Mouse (Mus musculus): ENCODE measurements around the gene Srp14.

Srp14 gene

DNA sequence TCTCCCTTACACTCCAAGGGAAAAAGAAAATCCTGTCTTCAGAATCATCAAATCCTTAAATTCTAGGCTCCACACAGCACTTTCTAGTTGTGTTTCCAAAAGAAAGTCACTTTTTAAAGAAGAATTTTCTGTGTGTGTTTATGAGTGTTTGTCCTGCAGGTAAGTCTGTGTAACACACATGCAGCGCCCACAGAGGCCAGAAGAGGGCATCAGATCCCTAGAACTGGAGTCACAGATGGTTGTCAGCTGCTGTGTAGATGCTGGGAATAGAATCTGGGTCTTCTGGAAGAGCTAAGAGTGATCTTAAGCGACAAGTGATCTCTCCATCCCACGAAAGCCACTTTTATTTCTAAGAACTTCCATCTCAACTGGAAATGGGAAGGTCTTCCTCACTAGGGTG, 8.3 kb upstream of the Srp14 start:
- no peak for DNase-seq

GRCm38 (mm10) chr2:118486933-118487332, 7.4 kb upstream of the Srp14 start:
- peak; percentile 72 for DNase-seq

- DNase-seq: no peak
These were observed 5.9 kb upstream of the Srp14 start for GRCm38 (mm10) chr2:118485415-118485814.

DNA sequence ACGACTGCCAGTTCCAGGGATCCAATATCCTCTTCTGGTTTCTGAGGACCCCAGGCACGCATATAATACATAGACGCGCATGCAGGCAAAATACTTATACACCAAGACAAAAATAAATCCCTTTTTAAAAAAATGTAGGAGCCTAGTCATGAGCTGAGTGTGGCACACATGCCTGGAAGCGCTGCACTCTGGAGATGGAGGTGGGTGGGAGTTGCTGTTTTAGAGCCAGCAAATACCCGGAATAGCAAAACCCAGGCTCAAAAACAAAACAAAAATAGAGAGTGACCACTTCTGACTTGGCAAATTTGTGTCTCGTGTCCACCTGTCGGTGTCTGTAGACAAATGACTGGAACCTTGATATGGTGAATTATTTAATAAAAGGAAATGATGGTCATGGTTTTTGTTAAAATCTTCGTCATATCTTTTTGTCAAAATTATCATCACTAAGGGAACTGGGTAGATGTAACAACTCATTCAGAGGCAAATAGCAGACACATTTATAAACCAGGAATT, 4.9 kb upstream of the Srp14 start:
- no peak for DNase-seq

DNA sequence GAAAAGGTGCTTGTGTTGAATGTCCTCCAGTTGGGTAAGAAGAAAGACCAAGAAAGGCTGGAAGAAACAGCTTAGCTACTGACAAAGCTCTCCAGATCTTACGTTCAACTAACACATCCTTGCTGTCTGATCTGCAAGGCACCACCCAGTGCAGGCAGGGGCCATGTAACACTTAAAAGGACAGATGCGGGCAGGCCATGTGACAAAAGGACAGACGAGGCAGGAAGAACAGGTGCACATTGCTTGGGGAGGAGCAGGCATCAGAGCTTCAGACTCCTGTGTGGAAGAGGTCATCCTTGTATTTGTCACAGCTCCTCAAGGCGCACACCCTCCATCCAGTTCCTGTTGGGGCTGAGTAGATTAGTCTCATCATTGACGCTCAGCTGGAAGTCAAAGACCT, 3.5 kb upstream of the Srp14 start:
- no peak for DNase-seq

GRCm38 (mm10) chr2:118480886-118481285, 1.4 kb upstream of the Srp14 start:
- no peak for DNase-seq

DNA sequence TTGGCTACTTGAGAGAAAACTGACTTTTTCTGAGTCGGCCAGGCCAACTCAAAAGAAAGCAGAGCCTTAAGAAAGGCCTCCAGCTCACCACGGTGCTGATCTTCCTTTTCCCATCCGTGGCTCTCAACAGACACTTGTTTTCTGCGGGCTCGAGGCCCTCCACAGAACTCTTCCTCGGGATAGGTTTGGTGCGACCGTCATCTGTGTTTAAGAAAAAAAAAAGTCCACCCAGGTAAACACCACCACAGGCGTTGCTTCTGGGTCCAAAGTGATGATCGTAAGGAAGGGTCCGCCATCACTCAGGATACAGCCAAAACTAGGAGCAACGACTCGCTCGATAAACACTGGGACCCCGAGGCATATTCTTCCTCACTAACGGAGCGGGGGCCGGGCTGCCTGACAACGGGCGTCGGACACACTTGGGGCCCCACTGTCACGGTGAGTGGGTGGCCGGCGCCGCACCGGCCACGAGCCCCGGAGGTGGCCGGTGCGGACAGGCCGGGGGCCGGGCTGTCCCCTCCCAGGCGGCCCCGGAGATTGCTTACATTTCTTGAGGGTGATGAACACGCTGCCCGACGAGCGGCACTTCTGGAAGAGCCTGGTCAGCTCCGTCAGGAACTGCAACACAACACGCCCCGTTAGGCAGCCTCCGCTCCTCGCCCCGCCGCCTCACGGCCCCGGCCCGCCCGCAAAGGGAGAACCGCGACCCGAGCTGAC, 520 bp downstream of the Srp14 start:
- DNase-seq: no peak

DNA sequence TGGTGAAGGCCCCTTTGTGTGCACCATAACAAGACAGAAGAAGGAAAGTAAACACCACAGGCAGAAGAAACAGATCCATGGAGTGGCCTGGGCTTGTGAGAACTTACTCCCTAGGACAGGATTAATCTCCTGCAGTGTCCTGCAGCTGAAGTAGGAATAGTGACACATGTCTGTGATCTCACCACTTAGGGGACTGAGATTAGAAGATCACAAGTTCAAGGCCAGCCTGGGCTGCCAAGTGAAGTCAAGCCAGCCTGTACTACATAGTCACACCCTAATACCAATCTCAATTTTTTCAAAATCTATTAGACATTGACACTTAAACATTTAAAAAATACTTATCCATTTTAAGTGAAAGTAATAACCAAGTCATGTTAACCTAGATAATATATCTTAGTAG, 11.2 kb downstream of the Srp14 start:
- no peak for DNase-seq

- DNase-seq: peak; percentile 18
These were observed 12.9 kb downstream of the Srp14 start for GRCm38 (mm10) chr2:118466601-118467000.

DNA sequence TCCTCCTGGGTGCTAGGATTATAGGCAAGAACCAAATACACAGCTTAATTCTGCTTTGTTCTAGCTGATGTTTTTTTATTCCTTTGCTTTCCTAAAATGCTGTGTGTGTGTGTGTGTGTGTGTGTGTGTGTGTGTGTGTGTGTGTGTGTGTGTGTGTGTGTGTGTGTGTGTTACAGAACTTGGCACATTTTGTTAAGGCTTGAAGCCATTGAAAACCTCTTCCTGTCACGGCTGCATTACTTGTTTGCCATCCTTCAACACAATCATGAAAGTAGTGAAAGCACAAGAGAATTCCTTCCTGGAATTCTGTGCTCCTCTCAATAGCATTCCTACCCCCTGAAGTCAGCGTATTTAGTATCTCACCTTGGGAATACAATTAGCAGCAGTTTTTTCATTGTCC, 13.6 kb downstream of the Srp14 start:
- DNase-seq: no peak

GRCm38 (mm10) chr2:118464450-118464849, 15.1 kb downstream of the Srp14 start:
- DNase-seq: no peak

- no peak for DNase-seq
These were observed 16.0 kb downstream of the Srp14 start for GRCm38 (mm10) chr2:118463480-118463879.

DNA sequence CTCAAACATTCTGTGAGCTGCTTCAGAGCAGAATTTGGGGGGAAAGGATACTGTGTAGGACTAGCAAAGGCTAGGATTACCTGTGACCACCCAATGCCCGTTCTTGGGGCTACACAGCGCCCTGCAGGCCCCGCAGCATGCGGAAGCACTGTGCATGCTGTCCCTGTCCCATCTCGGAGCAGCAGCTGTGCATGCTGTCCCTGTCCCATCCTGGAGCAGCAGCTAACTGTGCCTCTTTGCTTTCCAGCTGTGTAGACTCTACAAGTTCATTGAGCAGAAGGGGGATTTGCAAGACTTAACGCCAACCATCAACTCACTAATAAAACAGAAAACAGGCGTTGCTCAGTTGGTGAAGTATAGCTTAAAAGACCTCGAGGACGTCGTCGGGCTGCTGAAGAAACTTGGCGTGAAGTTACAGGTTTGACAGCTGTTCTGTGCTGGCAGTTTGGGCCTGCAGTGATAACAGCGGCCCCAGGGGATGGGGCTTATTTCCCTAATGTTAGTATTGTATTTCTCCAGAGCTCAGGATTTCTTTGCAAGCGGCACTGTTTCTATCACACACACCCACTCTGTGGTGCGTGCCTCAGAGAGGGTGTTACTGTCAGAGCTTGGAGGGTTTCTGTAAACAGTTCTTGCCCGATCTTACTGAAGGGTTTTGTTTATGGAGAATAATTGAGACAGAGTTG, 17.9 kb downstream of the Srp14 start:
- DNase-seq: no peak

GRCm38 (mm10) chr2:118457463-118458261, 21.8 kb downstream of the Srp14 start:
- DNase-seq: peak; percentile 22

DNA sequence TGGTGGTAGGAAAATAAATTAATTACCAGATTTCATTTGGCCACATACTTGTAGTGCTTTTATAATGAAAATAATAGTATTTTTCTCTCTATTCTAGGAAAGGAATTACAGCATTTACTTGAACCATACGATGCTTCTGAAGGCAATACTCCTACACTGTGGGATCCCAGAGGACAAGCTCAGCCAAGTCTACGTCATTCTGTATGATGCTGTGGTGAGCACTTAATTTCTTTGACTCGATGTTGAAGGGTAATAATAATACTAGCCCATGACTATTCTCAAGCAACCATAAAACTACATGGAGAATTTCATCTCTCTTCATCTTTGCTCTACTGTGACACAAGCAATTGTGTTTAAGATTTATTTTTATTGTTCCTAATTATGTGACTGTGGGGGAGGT, 22.5 kb downstream of the Srp14 start:
- DNase-seq: no peak

- DNase-seq: no peak
These were observed 28.5 kb downstream of the Srp14 start for GRCm38 (mm10) chr2:118451056-118451455.

DNA sequence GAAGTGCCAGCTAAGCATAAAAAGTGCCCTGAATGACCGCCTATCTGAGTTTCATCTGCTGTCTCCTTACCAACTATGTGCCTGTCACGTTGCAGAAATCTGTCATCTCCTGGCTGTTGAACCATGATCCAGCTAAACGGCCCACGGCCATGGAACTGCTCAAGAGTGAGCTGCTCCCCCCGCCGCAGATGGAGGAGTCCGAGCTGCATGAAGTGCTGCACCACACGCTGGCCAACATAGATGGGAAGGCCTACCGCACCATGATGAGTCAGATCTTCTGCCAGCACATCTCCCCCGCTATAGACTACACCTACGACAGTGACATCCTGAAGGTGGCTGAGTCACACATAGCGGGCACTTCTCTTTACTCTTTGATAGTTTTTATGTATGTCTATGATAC, 31.3 kb downstream of the Srp14 start:
- peak; percentile 60 for DNase-seq

GRCm38 (mm10) chr2:118445696-118446674, 33.5 kb downstream of the Srp14 start:
- peak; percentile 52 for DNase-seq

DNA sequence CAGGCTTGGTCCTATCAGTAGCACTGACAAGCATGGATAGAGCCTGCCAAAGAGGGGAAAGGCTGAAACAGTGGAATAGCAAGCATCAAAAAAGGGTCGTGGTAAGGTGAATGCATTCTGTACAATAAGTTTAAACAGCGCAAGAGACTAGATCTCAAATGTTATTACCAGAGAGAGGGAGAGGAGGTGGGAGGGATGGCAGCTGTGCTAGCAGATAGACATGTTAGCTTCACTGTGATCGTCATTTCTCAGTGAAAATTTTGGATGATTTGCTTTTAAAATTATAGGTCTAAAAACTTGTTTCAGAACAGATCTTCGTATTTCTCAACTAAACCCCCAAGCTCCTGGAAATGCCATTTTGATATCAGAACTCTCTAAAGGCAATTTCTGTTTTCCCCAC, 36.8 kb downstream of the Srp14 start:
- no peak for DNase-seq

DNA sequence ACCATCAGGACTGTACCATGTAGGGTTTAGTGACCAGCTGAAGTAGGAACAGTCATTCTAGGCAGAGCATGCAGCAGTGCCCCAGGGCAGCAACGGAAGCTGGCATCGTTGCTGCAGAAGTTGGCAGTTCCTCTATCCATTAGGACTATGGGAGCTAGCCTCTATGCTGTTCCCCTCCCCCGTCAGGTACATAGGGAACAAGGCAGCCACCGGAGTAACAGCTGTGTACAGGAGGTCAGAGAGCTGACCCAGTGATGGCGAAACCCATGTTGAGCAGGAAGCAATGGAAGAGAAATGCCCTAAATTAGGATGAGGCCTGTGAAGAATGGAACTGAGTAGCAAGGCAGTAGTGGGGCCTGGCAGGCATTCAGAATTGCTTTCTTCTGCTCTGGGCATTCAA, 37.3 kb downstream of the Srp14 start:
- peak; percentile 6 for DNase-seq

DNA sequence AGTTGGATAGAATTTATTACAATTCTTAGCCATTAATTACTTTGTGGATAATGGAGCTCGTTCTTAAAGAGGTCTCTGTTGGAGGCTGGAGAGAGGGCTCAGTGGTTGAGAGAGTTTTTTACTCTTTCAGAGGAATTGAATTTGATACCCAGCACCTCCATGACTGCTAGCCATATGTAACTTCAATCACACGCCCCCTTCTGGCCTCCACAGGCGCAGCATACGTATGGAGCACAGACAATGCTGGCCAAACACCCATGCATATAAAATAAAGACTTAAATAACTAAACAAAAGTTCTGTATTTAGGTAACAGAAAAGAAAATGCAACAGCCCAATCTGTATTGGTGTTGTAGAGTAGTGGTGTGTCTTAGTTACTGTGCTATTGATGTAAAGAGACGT, 47.9 kb downstream of the Srp14 start:
- DNase-seq: peak; percentile 33

DNA sequence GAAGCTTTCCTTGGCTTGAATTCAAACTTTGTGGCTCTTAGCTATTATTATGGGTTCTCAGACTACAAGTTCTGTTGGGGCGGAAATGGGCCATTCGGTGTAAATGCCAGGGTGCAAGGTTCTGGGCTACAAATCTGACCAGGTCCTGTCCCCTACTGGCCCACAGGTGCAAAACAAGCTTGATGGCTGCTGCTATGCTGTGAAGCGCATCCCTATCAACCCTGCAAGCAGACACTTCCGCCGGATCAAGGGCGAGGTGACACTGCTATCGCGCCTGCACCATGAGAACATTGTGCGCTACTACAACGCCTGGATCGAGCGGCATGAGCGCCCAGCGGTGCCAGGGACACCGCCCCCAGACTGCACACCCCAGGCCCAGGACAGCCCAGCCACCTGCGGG, 48.9 kb downstream of the Srp14 start:
- no peak for DNase-seq
